Mouse (Mus musculus) adrenal gland, postnatal 10 days (tissue): Measurements from ENCODE around the gene Kcnk6. TPM values are rescaled to one million over a fixed set of nuclear protein-coding genes. Genes with fewer than 3 reads are reported as not detected.
"Not testable (repeated sequence)": the region's sequence is repeated elsewhere in the genome, so short reads cannot be mapped to it uniquely, and the experiment has no call there.

Experiments
- DNase-seq: peaks from one replicate; pipeline ENCODE4 v3.0.0; 2021; ENCODE audit warnings: mixed read lengths
- total RNA-seq, 2 experiments: library from RNA; stranded (reverse); gene quantifications; 2 replicates each; pipeline ENCODE4 v1.2.3; 2021

The Kcnk6 gene
- total RNA-seq, 2 experiments from 2014 or later = 3.7 to 4.6 TPM

GRCm38 (mm10) chr7:29202577-29202976 is 29.7 kb downstream of the Kcnk6 start:
- no peak for DNase-seq

- DNase-seq = not testable (repeated sequence)
Observed at GRCm38 (mm10) chr7:29194230-29194629, 38.1 kb downstream of the Kcnk6 start.

GRCm38 (mm10) chr7:29181323-29181722 is 51.0 kb downstream of the Kcnk6 start:
- DNase-seq = not testable (repeated sequence)

GRCm38 (mm10) chr7:29180854-29181236 is 51.5 kb downstream of the Kcnk6 start:
- DNase-seq = no peak

GRCm38 (mm10) chr7:29180077-29180853 is 52.0 kb downstream of the Kcnk6 start, which contains the start of gene Psmd8:
Psmd8 (minus strand) TSS chr7:29180701.
- DNase-seq = peak; percentile 97

GRCm38 (mm10) chr7:29179323-29179722 is 53.0 kb downstream of the Kcnk6 start:
- no peak for DNase-seq

GRCm38 (mm10) chr7:29178106-29178505 is 54.2 kb downstream of the Kcnk6 start:
- no peak for DNase-seq

GRCm38 (mm10) chr7:29172390-29173016 is 59.8 kb downstream of the Kcnk6 start:
- no peak for DNase-seq

Other genes with a start within 250 kb of the Kcnk6 start
- 10 to 100 TPM; 11.2 to 44.9 TPM for gene Ryr1, start 107.3 kb downstream of the Kcnk6 start, total RNA-seq
- gene Rasgrp4, start 97.7 kb downstream of the Kcnk6 start, total RNA-seq = 1 to 10 TPM; 2.1 to 2.2 TPM
- gene Fam98c, start 76.3 kb downstream of the Kcnk6 start, total RNA-seq = 10 to 100 TPM; 12.9 to 17.3 TPM
- 1 to 10 TPM in 1 of 2 experiments, under 1 TPM in 1; 0.69 to 1.3 TPM for gene Ggn, start 62.3 kb downstream of the Kcnk6 start, total RNA-seq
- 1 to 10 TPM; 4.8 to 9.6 TPM for gene Spred3, start 62.1 kb downstream of the Kcnk6 start, total RNA-seq
- 100 to 1,000 TPM; 214 to 221 TPM for gene Psmd8, start 51.8 kb downstream of the Kcnk6 start, total RNA-seq
- under 1 TPM; 0.42 to 0.61 TPM for gene Catsperg1, start 18.5 kb downstream of the Kcnk6 start, total RNA-seq
- 10 to 100 TPM; 77.2 to 81.7 TPM for gene Yif1b, start 5.8 kb upstream of the Kcnk6 start, total RNA-seq
- gene 2200002D01Rik, start 16.0 kb upstream of the Kcnk6 start, total RNA-seq = 1 to 10 TPM; 2.0 to 2.4 TPM
- 10 to 100 TPM; 33.2 to 36.6 TPM for gene Spint2, start 49.4 kb upstream of the Kcnk6 start, total RNA-seq
- 10 to 100 TPM; 13.8 to 14.3 TPM for gene Ppp1r14a, start 56.8 kb upstream of the Kcnk6 start, total RNA-seq
- 1 to 10 TPM; 1.4 to 2.6 TPM for gene Dpf1, start 71.4 kb upstream of the Kcnk6 start, total RNA-seq